Mouse (Mus musculus): ENCODE measurements around the gene Tmem95. TPM values are rescaled to one million over a fixed set of nuclear protein-coding genes. Genes with fewer than 3 reads are reported as not detected.

Gene Tmem95
- polyA plus RNA-seq, 1 experiment from 2014 or later: not detected

- Histone ChIP-seq H3K27me3 (ENCODE audit: control insufficient read depth, insufficient read depth, low read length) (no peaks in the 10 kb centered on the region), H3K4me3 (ENCODE audit: low read depth, low read length) (peak overlapping the region; percentile 72; the same call in 1 of the 2 replicates), H3K4me1 (ENCODE audit: control insufficient read depth, insufficient read depth, low read length) (peaks cover 21% of the 10 kb centered on the region), H3K27ac (ENCODE audit: low read depth, low read length) (no peak overlapping the region; the same call in 1 of the 2 replicates), H3K9ac (ENCODE audit: low read length) (peak overlapping the region; percentile 89; the same call in 1 of the 2 replicates), H3K36me3 (ENCODE audit: control insufficient read depth, insufficient read depth, low read length) (peaks cover 56% of the 10 kb centered on the region), H3K9me3 (ENCODE audit: control insufficient read depth, low read length) (no peaks in the 10 kb centered on the region), H3K4me2 (peak overlapping the region; percentile 74)
- peak; percentile 8; the same call in 1 of the 2 replicates for ATAC-seq (ENCODE audit: low FRiP score)
- peak; percentile 75 for DNase-seq (ENCODE audit: low spot score, missing footprints)
- 73% methylated on average over 15 of the region's 15 CpGs for WGBS
These were observed 35.1 kb upstream of the Tmem95 start for GRCm38 (mm10) chr11:69912716-69913530.

GRCm38 (mm10) chr11:69911701-69912100 lies 33.9 kb upstream of the Tmem95 start:
- 84% methylated on average over 6 of the region's 6 CpGs for WGBS
- peaks cover 21% of the 10 kb centered on the region for H3K4me1 ChIP-seq (ENCODE audit: control insufficient read depth, insufficient read depth, low read length)
- H3K27me3 ChIP-seq (ENCODE audit: control insufficient read depth, insufficient read depth, low read length): no peaks in the 10 kb centered on the region
- ATAC-seq (ENCODE audit: low FRiP score) (no peak), DNase-seq (ENCODE audit: low spot score, missing footprints) (peak; percentile 77)
- peaks cover 56% of the 10 kb centered on the region for H3K36me3 ChIP-seq (ENCODE audit: control insufficient read depth, insufficient read depth, low read length)
- H3K4me3 ChIP-seq (ENCODE audit: low read depth, low read length): no peak overlapping the region
- no peaks in the 10 kb centered on the region for H3K9me3 ChIP-seq (ENCODE audit: control insufficient read depth, low read length)
- H3K27ac ChIP-seq (ENCODE audit: low read depth, low read length): no peak overlapping the region
- no peak overlapping the region for H3K9ac ChIP-seq (ENCODE audit: low read length)
- no peak overlapping the region for H3K4me2 ChIP-seq

- Histone ChIP-seq H3K4me3 (ENCODE audit: low read depth, low read length) (no peak overlapping the region), H3K36me3 (ENCODE audit: control insufficient read depth, insufficient read depth, low read length) (peaks cover 57% of the 10 kb centered on the region), H3K4me2 (no peak overlapping the region), H3K27ac (ENCODE audit: low read depth, low read length) (no peak overlapping the region), H3K27me3 (ENCODE audit: control insufficient read depth, insufficient read depth, low read length) (no peaks in the 10 kb centered on the region), H3K4me1 (ENCODE audit: control insufficient read depth, insufficient read depth, low read length) (peaks cover 19% of the 10 kb centered on the region), H3K9ac (ENCODE audit: low read length) (no peak overlapping the region), H3K9me3 (ENCODE audit: control insufficient read depth, low read length) (no peaks in the 10 kb centered on the region)
- ATAC-seq (ENCODE audit: low FRiP score) (no peak), DNase-seq (ENCODE audit: low spot score, missing footprints) (peak; percentile 73)
- WGBS: 95% methylated on average over 17 of the region's 17 CpGs
These were observed 33.2 kb upstream of the Tmem95 start for GRCm38 (mm10) chr11:69910781-69911560.

GRCm38 (mm10) chr11:69910177-69910576 lies 32.4 kb upstream of the Tmem95 start:
- no peaks in the 10 kb centered on the region for H3K9me3 ChIP-seq (ENCODE audit: control insufficient read depth, low read length)
- no peaks in the 10 kb centered on the region for H3K27me3 ChIP-seq (ENCODE audit: control insufficient read depth, insufficient read depth, low read length)
- H3K4me1 ChIP-seq (ENCODE audit: control insufficient read depth, insufficient read depth, low read length): peaks cover 14% of the 10 kb centered on the region
- peaks cover 60% of the 10 kb centered on the region for H3K36me3 ChIP-seq (ENCODE audit: control insufficient read depth, insufficient read depth, low read length)
- 96% methylated on average over 8 of the region's 8 CpGs for WGBS
- DNase-seq (ENCODE audit: low spot score, missing footprints) (no peak), ATAC-seq (ENCODE audit: low FRiP score) (no peak)
- H3K27ac ChIP-seq (ENCODE audit: low read depth, low read length): no peak overlapping the region
- no peak overlapping the region for H3K4me2 ChIP-seq
- H3K4me3 ChIP-seq (ENCODE audit: low read depth, low read length): no peak overlapping the region
- H3K9ac ChIP-seq (ENCODE audit: low read length): no peak overlapping the region

- no peak overlapping the region for H3K9ac ChIP-seq (ENCODE audit: low read length)
- no peak overlapping the region for H3K4me3 ChIP-seq (ENCODE audit: low read depth, low read length)
- DNase-seq (ENCODE audit: low spot score, missing footprints): no peak
- H3K9me3 ChIP-seq (ENCODE audit: control insufficient read depth, low read length): no peaks in the 10 kb centered on the region
- H3K4me1 ChIP-seq (ENCODE audit: control insufficient read depth, insufficient read depth, low read length): peaks cover 6% of the 10 kb centered on the region
- WGBS: 93% methylated on average over 5 of the region's 5 CpGs
- ATAC-seq (ENCODE audit: low FRiP score): no peak
- H3K27ac ChIP-seq (ENCODE audit: low read depth, low read length): no peak overlapping the region
- no peak overlapping the region for H3K4me2 ChIP-seq
- H3K27me3 ChIP-seq (ENCODE audit: control insufficient read depth, insufficient read depth, low read length): no peaks in the 10 kb centered on the region
- peaks cover 64% of the 10 kb centered on the region for H3K36me3 ChIP-seq (ENCODE audit: control insufficient read depth, insufficient read depth, low read length)
These were observed 31.4 kb upstream of the Tmem95 start for GRCm38 (mm10) chr11:69909174-69909573.

- 95% methylated on average over 11 of the region's 11 CpGs for WGBS
- H3K4me3 ChIP-seq (ENCODE audit: low read depth, low read length): no peak overlapping the region
- peaks cover 6% of the 10 kb centered on the region for H3K4me1 ChIP-seq (ENCODE audit: control insufficient read depth, insufficient read depth, low read length)
- H3K9me3 ChIP-seq (ENCODE audit: control insufficient read depth, low read length): no peaks in the 10 kb centered on the region
- no peak overlapping the region for H3K27ac ChIP-seq (ENCODE audit: low read depth, low read length)
- no peak overlapping the region for H3K9ac ChIP-seq (ENCODE audit: low read length)
- no peak for DNase-seq (ENCODE audit: low spot score, missing footprints)
- no peaks in the 10 kb centered on the region for H3K27me3 ChIP-seq (ENCODE audit: control insufficient read depth, insufficient read depth, low read length)
- peaks cover 66% of the 10 kb centered on the region for H3K36me3 ChIP-seq (ENCODE audit: control insufficient read depth, insufficient read depth, low read length)
- H3K4me2 ChIP-seq: no peak overlapping the region
- ATAC-seq (ENCODE audit: low FRiP score): no peak
These were observed 30.8 kb upstream of the Tmem95 start for GRCm38 (mm10) chr11:69908645-69909044.

- no peak overlapping the region for H3K4me3 ChIP-seq (ENCODE audit: low read depth, low read length)
- peaks cover 20% of the 10 kb centered on the region for H3K4me1 ChIP-seq (ENCODE audit: control insufficient read depth, insufficient read depth, low read length)
- no peak overlapping the region for H3K27ac ChIP-seq (ENCODE audit: low read depth, low read length)
- H3K4me2 ChIP-seq: no peak overlapping the region
- H3K27me3 ChIP-seq (ENCODE audit: control insufficient read depth, insufficient read depth, low read length): no peaks in the 10 kb centered on the region
- 96% methylated on average over 9 of the region's 9 CpGs for WGBS
- no peaks in the 10 kb centered on the region for H3K9me3 ChIP-seq (ENCODE audit: control insufficient read depth, low read length)
- no peak for ATAC-seq (ENCODE audit: low FRiP score)
- DNase-seq (ENCODE audit: low spot score, missing footprints): no peak
- peaks cover 36% of the 10 kb centered on the region for H3K36me3 ChIP-seq (ENCODE audit: control insufficient read depth, insufficient read depth, low read length)
- no peak overlapping the region for H3K9ac ChIP-seq (ENCODE audit: low read length)
These were observed 26.5 kb upstream of the Tmem95 start for GRCm38 (mm10) chr11:69904311-69904710.

GRCm38 (mm10) chr11:69902972-69903371 lies 25.2 kb upstream of the Tmem95 start:
- 90% methylated on average over 13 of the region's 13 CpGs for WGBS
- no peak for DNase-seq (ENCODE audit: low spot score, missing footprints)
- Histone ChIP-seq H3K27me3 (ENCODE audit: control insufficient read depth, insufficient read depth, low read length) (no peaks in the 10 kb centered on the region), H3K36me3 (ENCODE audit: control insufficient read depth, insufficient read depth, low read length) (peaks cover 26% of the 10 kb centered on the region), H3K9me3 (ENCODE audit: control insufficient read depth, low read length) (no peaks in the 10 kb centered on the region), H3K27ac (ENCODE audit: low read depth, low read length) (no peak overlapping the region), H3K4me1 (ENCODE audit: control insufficient read depth, insufficient read depth, low read length) (peaks cover 22% of the 10 kb centered on the region), H3K4me3 (ENCODE audit: low read depth, low read length) (peak overlapping the region; percentile 98; the same call in 1 of the 2 replicates), H3K9ac (ENCODE audit: low read length) (0 out of 2 replicates have a peak overlapping the region, but pooled peaks have one; percentile 95), H3K4me2 (peak overlapping the region; percentile 99)
- no peak for ATAC-seq (ENCODE audit: low FRiP score)

GRCm38 (mm10) chr11:69901993-69902392 lies 24.2 kb upstream of the Tmem95 start:
- under 1% methylated on average over 38 of the region's 39 CpGs for WGBS
- Histone ChIP-seq H3K36me3 (ENCODE audit: control insufficient read depth, insufficient read depth, low read length) (peaks cover 18% of the 10 kb centered on the region), H3K4me1 (ENCODE audit: control insufficient read depth, insufficient read depth, low read length) (peaks cover 22% of the 10 kb centered on the region), H3K4me3 (ENCODE audit: low read depth, low read length) (peak overlapping the region; percentile 98), H3K9me3 (ENCODE audit: control insufficient read depth, low read length) (no peaks in the 10 kb centered on the region), H3K9ac (ENCODE audit: low read length) (peak overlapping the region; percentile 95), H3K27ac (ENCODE audit: low read depth, low read length) (peak overlapping the region; percentile 86), H3K27me3 (ENCODE audit: control insufficient read depth, insufficient read depth, low read length) (no peaks in the 10 kb centered on the region), H3K4me2 (peak overlapping the region; percentile 99)
- ATAC-seq (ENCODE audit: low FRiP score) (no peak), DNase-seq (ENCODE audit: low spot score, missing footprints) (peak; percentile 93)

All from midbrain, embryonic 11.5 days (tissue).